Comparison of ENCODE assay signal across 25 mouse cellular contexts in genomic region chr4:48945266-48945818, GRCm38 (mm10).
DNase-seq lines count a peak whose midpoint lies in the region; ATAC-seq lines count a peak whose summit lies in the region.
"Had no signal": no experiment of that assay in that cellular context is flagged by ENCODE, and none has a peak within 500 bp of the region (broad histone marks: within the 10 kb centered on the region; RNA-seq: fewer than 3 reads in every experiment).

No protein-coding gene starts in this region.

- no peaks in the 10 kb centered on the region; the same call in 1 of the 2 replicates for H3K27me3 ChIP-seq in hindbrain, embryonic 10.5 days (ENCODE audit: insufficient read depth, poor library complexity, severe bottlenecking)
- no peaks in the 10 kb centered on the region for H3K27me3 ChIP-seq in hindbrain, embryonic 12.5 days
- H3K27me3 ChIP-seq in midbrain, embryonic 15.5 days (replicated peaks): no peaks in the 10 kb centered on the region
- H3K27me3 ChIP-seq: CH12.LX; embryonic facial prominence, embryonic 13.5 days; heart, embryonic 15.5 days; hindbrain, embryonic 13.5 days; liver, embryonic 15.5 days had no signal

- WGBS in hindbrain, embryonic 10.5 days: 84% methylated on average over 2 of the region's 2 CpGs
- 83% methylated on average over 2 of the region's 2 CpGs for WGBS in hindbrain, embryonic 12.5 days
- WGBS in midbrain, embryonic 15.5 days: 72% methylated on average over 2 of the region's 2 CpGs

- H3K9ac ChIP-seq in hindbrain, embryonic 12.5 days: no peak overlapping the region
- no peak overlapping the region for H3K9ac ChIP-seq in midbrain, embryonic 15.5 days
- H3K9ac ChIP-seq: embryonic facial prominence, embryonic 13.5 days; forebrain, postnatal 0 days; heart, embryonic 15.5 days; hindbrain, embryonic 13.5 days; liver, embryonic 15.5 days; lung, embryonic 14.5 days had no signal

- H3K36me3 ChIP-seq in hindbrain, embryonic 10.5 days: no peaks in the 10 kb centered on the region
- H3K36me3 ChIP-seq in hindbrain, embryonic 12.5 days: no peaks in the 10 kb centered on the region
- no peaks in the 10 kb centered on the region for H3K36me3 ChIP-seq in midbrain, embryonic 15.5 days (replicated peaks)
- H3K36me3 ChIP-seq: embryonic facial prominence, embryonic 13.5 days; forebrain, embryonic 10.5 days; heart, embryonic 10.5 days; heart, embryonic 15.5 days; hindbrain, embryonic 13.5 days; liver, embryonic 15.5 days had no signal

- ATAC-seq in hindbrain, embryonic 12.5 days (ENCODE audit: low FRiP score): no peak
- ATAC-seq in midbrain, embryonic 15.5 days (replicated peaks): peak; percentile 67
- ATAC-seq: forebrain, postnatal 0 days; intestine, embryonic 16.5 days had no signal

- DNase-seq in hindbrain, embryonic 10.5 days (ENCODE audit: low spot score): peak; percentile 4
- peak; percentile 14 for DNase-seq in kidney, postnatal 14 days
- DNase-seq in kidney, postnatal 4 days: no peak
- peak; percentile 36 for DNase-seq in forelimb bud, embryonic 11.5 days (ENCODE audit: low read depth, low spot score)
- DNase-seq in heart, adult 11 months: no peak
- no peak for DNase-seq in neural tube, embryonic 10.5 days (ENCODE audit: extremely low spot score, low spot score)
- DNase-seq: adrenal gland, postnatal 10 days; cerebellum, adult 11 months; cerebellum, adult 9-10 months; forebrain, postnatal 0 days; gastrocnemius, postnatal 10 days; lung, embryonic 14.5 days; lung, postnatal 14 days; right cerebral cortex, postnatal 25 days; thymus, postnatal 25 days had no signal

- no peaks in the 10 kb centered on the region for H3K9me3 ChIP-seq in hindbrain, embryonic 10.5 days
- H3K9me3 ChIP-seq in hindbrain, embryonic 12.5 days (replicated peaks): no peaks in the 10 kb centered on the region
- no peaks in the 10 kb centered on the region for H3K9me3 ChIP-seq in midbrain, embryonic 15.5 days
- H3K9me3 ChIP-seq: embryonic facial prominence, embryonic 13.5 days; forebrain, embryonic 10.5 days; heart, embryonic 10.5 days; heart, embryonic 15.5 days; hindbrain, embryonic 13.5 days; liver, embryonic 15.5 days had no signal

- H3K27ac ChIP-seq in hindbrain, embryonic 10.5 days: no peak overlapping the region
- no peak overlapping the region for H3K27ac ChIP-seq in hindbrain, embryonic 12.5 days
- H3K27ac ChIP-seq in midbrain, embryonic 15.5 days: no peak overlapping the region
- H3K27ac ChIP-seq: embryonic facial prominence, embryonic 13.5 days; forebrain, embryonic 10.5 days; heart, embryonic 10.5 days; heart, embryonic 15.5 days; hindbrain, embryonic 13.5 days; liver, embryonic 15.5 days had no signal

- no peaks in the 10 kb centered on the region for H3K4me1 ChIP-seq in hindbrain, embryonic 10.5 days (replicated peaks)
- H3K4me1 ChIP-seq in hindbrain, embryonic 12.5 days: no peaks in the 10 kb centered on the region
- no peaks in the 10 kb centered on the region for H3K4me1 ChIP-seq in midbrain, embryonic 15.5 days
- H3K4me1 ChIP-seq: embryonic facial prominence, embryonic 13.5 days; forebrain, embryonic 10.5 days; heart, embryonic 10.5 days; heart, embryonic 15.5 days; liver, embryonic 15.5 days had no signal

- H3K4me2 ChIP-seq in hindbrain, embryonic 12.5 days (replicated peaks): no peak overlapping the region
- H3K4me2 ChIP-seq in midbrain, embryonic 15.5 days: no peak overlapping the region
- H3K4me2 ChIP-seq: embryonic facial prominence, embryonic 13.5 days; heart, embryonic 15.5 days; hindbrain, embryonic 13.5 days; liver, embryonic 15.5 days; lung, embryonic 14.5 days had no signal

- H3K4me3 ChIP-seq in hindbrain, embryonic 10.5 days: no peak overlapping the region
- H3K4me3 ChIP-seq in hindbrain, embryonic 12.5 days: no peak overlapping the region
- no peak overlapping the region for H3K4me3 ChIP-seq in midbrain, embryonic 15.5 days
- H3K4me3 ChIP-seq: embryonic facial prominence, embryonic 13.5 days; forebrain, embryonic 10.5 days; heart, embryonic 10.5 days; heart, embryonic 15.5 days; hindbrain, embryonic 13.5 days; liver, embryonic 15.5 days had no signal

Comparison
In these comparisons a context has a peak if more than half of its experiments do, and no peak if none do; other contexts are left out.
1. DNase-seq: peak in hindbrain, embryonic 10.5 days (single experiment), kidney, postnatal 14 days (single experiment) and forelimb bud, embryonic 11.5 days (single experiment); none in kidney, postnatal 4 days (0 of 2), heart, adult 11 months (single experiment) and neural tube, embryonic 10.5 days (single experiment).